Mouse (Mus musculus) stomach, embryonic 16.5 days (tissue): ENCODE results near the gene Drc3. TPM values are rescaled to one million over a fixed set of nuclear protein-coding genes. Genes with fewer than 3 reads are reported as not detected.

Source experiments
- ATAC-seq: fragments of 200-750 bp; cut with Nextera tagmentation; 2 replicates; pipeline ENCODE4 v1.8.0; 2017; ENCODE audit warnings: moderate number of reproducible peaks, moderate TSS enrichment; ENCODE audit not compliant: insufficient read depth, low FRiP score
- H3K27ac ChIP-seq: fragments of 300-500 bp; sonication (generic); 2 replicates; pipeline ENCODE4 v1.5.1; 2014; ENCODE audit warnings: low read length
- H3K27me3 ChIP-seq: fragments of 300-500 bp; sonication (generic); 2 replicates; pipeline ENCODE4 v1.6.1; 2014; ENCODE audit warnings: low read length, control low read depth, mixed read lengths; ENCODE audit not compliant: control insufficient read depth, insufficient read depth
- H3K36me3 ChIP-seq: fragments of 300-500 bp; sonication (generic); 2 replicates; pipeline ENCODE4 v1.6.1; 2014; ENCODE audit warnings: low read length; ENCODE audit not compliant: control insufficient read depth, insufficient read depth
- H3K4me1 ChIP-seq: fragments of 300-500 bp; sonication (generic); 2 replicates; pipeline ENCODE4 v1.6.1; 2014; ENCODE audit warnings: low read length, control low read depth, mixed read lengths; ENCODE audit not compliant: control insufficient read depth, insufficient read depth
- H3K4me2 ChIP-seq: fragments of 300-500 bp; sonication (generic); 2 replicates; pipeline ENCODE4 v1.6.1; 2014; ENCODE audit warnings: low read depth, low read length, mixed read lengths
- H3K4me3 ChIP-seq: fragments of 300-500 bp; sonication (generic); replicated peaks from 2 replicates; pipeline ENCODE4 v1.5.1; 2014; ENCODE audit warnings: mild to moderate bottlenecking, low read length
- H3K9ac ChIP-seq: fragments of 300-500 bp; sonication (generic); 2 replicates; pipeline ENCODE4 v1.6.1; 2014; ENCODE audit warnings: low read length
- H3K9me3 ChIP-seq: fragments of 300-500 bp; sonication (generic); replicated peaks from 2 replicates; pipeline ENCODE4 v1.6.1; 2016; ENCODE audit warnings: low read length, control low read depth; ENCODE audit not compliant: control insufficient read depth
- WGBS: fragments of 180-500 bp; shearing (Covaris S2); extraction: QIAGEN DNeasy Blood & Tissue Kit; methylation state at CpG from one replicate; pipeline ENCODE4 v1.1.7; 2014; 5-methylcytosine and 5-hydroxymethylcytosine counted together
- polyA plus RNA-seq: library from polyadenylated mRNA; unstranded; fragments of >200 nt; fragmentation: Nextera tagmentation; extraction: Ambion mirVana; gene quantifications from 2 replicates; pipeline ENCODE4 v1.2.1, GENCODE M21; 2015

Gene Drc3
- polyA plus RNA-seq, 1 experiment from 2014 or later: 1.4 TPM

GRCm38 (mm10) chr11:60323731-60324130 is 29.4 kb upstream of the Drc3 start:
- Histone ChIP-seq H3K9ac (no peak overlapping the region), H3K27me3 (no peaks in the 10 kb centered on the region), H3K27ac (no peak overlapping the region), H3K4me3 (no peak overlapping the region), H3K36me3 (no peaks in the 10 kb centered on the region), H3K4me2 (no peak overlapping the region), H3K9me3 (no peaks in the 10 kb centered on the region), H3K4me1 (peaks cover 3% of the 10 kb centered on the region; the same call in 1 of the 2 replicates)
- no peak for ATAC-seq

GRCm38 (mm10) chr11:60330551-60330950 is 22.6 kb upstream of the Drc3 start:
- 72% methylated on average over 4 of the region's 4 CpGs for WGBS
- Histone ChIP-seq H3K4me1 (0 out of 2 replicates have a peak, but pooled peaks cover 2% of the 10 kb centered on the region), H3K27ac (no peak overlapping the region), H3K4me2 (no peak overlapping the region), H3K9ac (no peak overlapping the region), H3K36me3 (no peaks in the 10 kb centered on the region), H3K27me3 (no peaks in the 10 kb centered on the region), H3K9me3 (no peaks in the 10 kb centered on the region), H3K4me3 (no peak overlapping the region)
- ATAC-seq: no peak

GRCm38 (mm10) chr11:60333461-60333860 is 19.7 kb upstream of the Drc3 start:
- 75% methylated on average over 5 of the region's 5 CpGs for WGBS
- H3K27ac ChIP-seq: no peak overlapping the region

GRCm38 (mm10) chr11:60334124-60334523 is 19.0 kb upstream of the Drc3 start:
- no peaks in the 10 kb centered on the region for H3K27me3 ChIP-seq
- H3K36me3 ChIP-seq: no peaks in the 10 kb centered on the region
- no peaks in the 10 kb centered on the region for H3K9me3 ChIP-seq
- ATAC-seq: no peak
- 65% methylated on average over 3 of the region's 3 CpGs for WGBS
- no peak overlapping the region for H3K4me3 ChIP-seq
- no peak overlapping the region for H3K4me2 ChIP-seq
- H3K9ac ChIP-seq: no peak overlapping the region
- H3K4me1 ChIP-seq: 0 out of 2 replicates have a peak, but pooled peaks cover 2% of the 10 kb centered on the region
- no peak overlapping the region for H3K27ac ChIP-seq

More at GRCm38 (mm10) chr11:60333461-60333860, 19.7 kb upstream of the Drc3 start:
- H3K27me3 ChIP-seq: no peaks in the 10 kb centered on the region
- 0 out of 2 replicates have a peak, but pooled peaks cover 2% of the 10 kb centered on the region for H3K4me1 ChIP-seq
- no peaks in the 10 kb centered on the region for H3K36me3 ChIP-seq
- no peak overlapping the region for H3K4me3 ChIP-seq
- no peak overlapping the region for H3K4me2 ChIP-seq
- H3K9me3 ChIP-seq: no peaks in the 10 kb centered on the region
- ATAC-seq: no peak
- no peak overlapping the region for H3K9ac ChIP-seq

GRCm38 (mm10) chr11:60335771-60336170 is 17.4 kb upstream of the Drc3 start:
- Histone ChIP-seq H3K27ac (no peak overlapping the region), H3K9me3 (no peaks in the 10 kb centered on the region), H3K4me3 (no peak overlapping the region), H3K9ac (no peak overlapping the region), H3K4me1 (0 out of 2 replicates have a peak, but pooled peaks cover 2% of the 10 kb centered on the region), H3K4me2 (no peak overlapping the region), H3K27me3 (no peaks in the 10 kb centered on the region), H3K36me3 (no peaks in the 10 kb centered on the region)
- no peak for ATAC-seq
- WGBS: 71% methylated on average over 2 of the region's 2 CpGs

- Histone ChIP-seq H3K4me1 (0 out of 2 replicates have a peak, but pooled peaks cover 2% of the 10 kb centered on the region), H3K4me2 (no peak overlapping the region), H3K36me3 (no peaks in the 10 kb centered on the region), H3K27ac (no peak overlapping the region), H3K4me3 (no peak overlapping the region), H3K9ac (no peak overlapping the region), H3K27me3 (no peaks in the 10 kb centered on the region), H3K9me3 (no peaks in the 10 kb centered on the region)
- ATAC-seq: no peak
- 71% methylated on average over 4 of the region's 4 CpGs for WGBS
These were observed 14.8 kb upstream of the Drc3 start for GRCm38 (mm10) chr11:60338291-60338690.

GRCm38 (mm10) chr11:60339361-60339760 is 13.8 kb upstream of the Drc3 start:
- no peak overlapping the region for H3K27ac ChIP-seq
- no peaks in the 10 kb centered on the region for H3K9me3 ChIP-seq
- 80% methylated on average over 12 of the region's 12 CpGs for WGBS
- H3K4me2 ChIP-seq: no peak overlapping the region
- no peak overlapping the region for H3K4me3 ChIP-seq
- ATAC-seq: peak; percentile 58; the same call in 1 of the 2 replicates
- H3K4me1 ChIP-seq: no peaks in the 10 kb centered on the region
- H3K27me3 ChIP-seq: no peaks in the 10 kb centered on the region
- H3K9ac ChIP-seq: no peak overlapping the region
- no peaks in the 10 kb centered on the region for H3K36me3 ChIP-seq

GRCm38 (mm10) chr11:60345868-60346267 is 7.3 kb upstream of the Drc3 start:
- no peaks in the 10 kb centered on the region for H3K9me3 ChIP-seq
- H3K4me1 ChIP-seq: no peaks in the 10 kb centered on the region
- ATAC-seq: no peak
- no peaks in the 10 kb centered on the region for H3K36me3 ChIP-seq
- no peaks in the 10 kb centered on the region for H3K27me3 ChIP-seq
- no peak overlapping the region for H3K4me2 ChIP-seq
- no peak overlapping the region for H3K9ac ChIP-seq
- no peak overlapping the region for H3K27ac ChIP-seq
- H3K4me3 ChIP-seq: no peak overlapping the region
- 90% methylated on average over 4 of the region's 4 CpGs for WGBS

GRCm38 (mm10) chr11:60346537-60346936 is 6.6 kb upstream of the Drc3 start:
- Histone ChIP-seq H3K4me1 (peaks cover 4% of the 10 kb centered on the region), H3K27me3 (no peaks in the 10 kb centered on the region), H3K9me3 (no peaks in the 10 kb centered on the region), H3K36me3 (no peaks in the 10 kb centered on the region), H3K27ac (no peak overlapping the region), H3K4me2 (no peak overlapping the region), H3K4me3 (no peak overlapping the region), H3K9ac (no peak overlapping the region)
- 60% methylated on average over 4 of the region's 4 CpGs for WGBS
- ATAC-seq: no peak
